Mouse (Mus musculus) heart, embryonic 11.5 days (tissue): ENCODE measurements around the gene Zkscan17. TPM values are rescaled to one million over a fixed set of nuclear protein-coding genes. Genes with fewer than 3 reads are reported as not detected.
"Not testable (repeated sequence)": the region's sequence is repeated elsewhere in the genome, so short reads cannot be mapped to it uniquely, and the experiment has no call there.

Source experiments
- ATAC-seq: fragments of 200-750 bp; cut with Nextera tagmentation; replicated peaks from 2 replicates; pipeline ENCODE4 v1.8.0; 2017; ENCODE audit warnings: moderate library complexity; ENCODE audit not compliant: insufficient number of reproducible peaks, low FRiP score, low TSS enrichment
- H3K27ac ChIP-seq: fragments of 300-500 bp; sonication (generic); 2 replicates; pipeline ENCODE4 v1.5.1; 2014; ENCODE audit warnings: mild to moderate bottlenecking, low read depth, low read length
- H3K27me3 ChIP-seq: fragments of 300-500 bp; sonication (generic); 2 replicates; pipeline ENCODE4 v1.6.1; 2014; ENCODE audit warnings: mild to moderate bottlenecking, low read length, mixed read lengths; ENCODE audit not compliant: control insufficient read depth, insufficient read depth
- H3K36me3 ChIP-seq: fragments of 300-500 bp; sonication (generic); 2 replicates; pipeline ENCODE4 v1.6.1; 2014; ENCODE audit warnings: mild to moderate bottlenecking, low read length, moderate library complexity, mixed read lengths; ENCODE audit not compliant: control insufficient read depth, insufficient read depth
- H3K4me1 ChIP-seq: fragments of 300-500 bp; sonication (generic); 2 replicates; pipeline ENCODE4 v1.6.1; 2014; ENCODE audit warnings: low read length; ENCODE audit not compliant: control insufficient read depth, insufficient read depth
- H3K4me2 ChIP-seq: fragments of 300-500 bp; sonication (generic); 2 replicates; pipeline ENCODE4 v1.6.1; 2014; ENCODE audit warnings: mild to moderate bottlenecking, moderate library complexity
- H3K4me3 ChIP-seq: fragments of 300-500 bp; sonication (generic); 2 replicates; pipeline ENCODE4 v1.5.1; 2014; ENCODE audit warnings: low read depth, low read length
- H3K9ac ChIP-seq: fragments of 300-500 bp; sonication (generic); 2 replicates; pipeline ENCODE4 v1.6.1; 2014; ENCODE audit warnings: mild to moderate bottlenecking, low read depth, low read length, moderate library complexity
- H3K9me3 ChIP-seq: fragments of 300-500 bp; sonication (generic); replicated peaks from 2 replicates; pipeline ENCODE4 v1.6.1; 2016; ENCODE audit warnings: low read length; ENCODE audit not compliant: control insufficient read depth
- WGBS: fragments of 180-500 bp; shearing (Covaris S2); extraction: QIAGEN DNeasy Blood & Tissue Kit; methylation state at CpG from one replicate; pipeline ENCODE4 v1.1.7; 2014; ENCODE audit not compliant: insufficient replicate concordance; 5-methylcytosine and 5-hydroxymethylcytosine counted together
- polyA plus RNA-seq: library from polyadenylated mRNA; unstranded; fragments of >200 nt; fragmentation: Nextera tagmentation; extraction: Ambion mirVana; gene quantifications from 2 replicates; pipeline ENCODE4 v1.2.1, GENCODE M21; 2014

Gene Zkscan17
- polyA plus RNA-seq, result 12.8 and 15.0 TPM in 2 replicates

- Histone ChIP-seq H3K9ac (no peak within 1 kb of the TSS), H3K4me1 (no peaks in the 10 kb centered on the region), H3K27ac (no peak within 1 kb of the TSS), H3K4me3 (no peak within 1 kb of the TSS), H3K36me3 (no peaks in the 10 kb centered on the region), H3K27me3 (no peaks in the 10 kb centered on the region), H3K4me2 (no peak within 1 kb of the TSS), H3K9me3 (no peaks in the 10 kb centered on the region)
- 35% methylated on average over 8 of the region's 8 CpGs for WGBS
- ATAC-seq, result no peak
Measured at GRCm38 (mm10) chr11:59526472-59527080, at the start of gene Zkscan17. Gene Zkscan17 (minus strand): TSS chr11:59526751.

DNA sequence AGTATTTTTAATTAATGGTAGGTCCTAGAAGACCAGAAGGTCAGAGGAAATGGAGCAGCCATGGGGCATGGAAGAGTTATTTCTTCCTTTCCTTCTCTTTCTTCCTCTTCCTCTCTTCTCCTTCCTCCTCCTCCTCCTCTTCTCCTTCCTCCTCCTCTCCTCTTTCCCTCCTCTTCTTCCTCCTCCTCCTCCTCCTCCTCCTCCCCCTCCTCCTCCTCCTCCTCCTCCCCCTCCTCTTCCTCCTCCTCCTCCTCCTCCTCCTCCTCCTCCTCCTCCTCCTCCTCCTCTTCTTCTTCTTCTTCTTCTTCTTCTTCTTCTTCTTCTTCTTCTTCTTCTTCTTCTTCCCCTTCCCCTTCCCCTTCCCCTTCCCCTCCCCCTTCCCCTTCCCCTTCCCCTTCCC, 49.6 kb upstream of the Zkscan17 start, which contains the start of gene Olfr222:
Gene Olfr222 (minus strand): TSS at position 101 of the 400 bp plus-strand sequence.
- not testable (repeated sequence) for H3K9me3 ChIP-seq, H3K36me3 ChIP-seq, H3K4me1 ChIP-seq, H3K27ac ChIP-seq, H3K4me3 ChIP-seq, H3K9ac ChIP-seq, H3K4me2 ChIP-seq, ATAC-seq
- H3K27me3 ChIP-seq, result peaks cover 16% of the 10 kb centered on the region; the same call in 1 of the 2 replicates

DNA sequence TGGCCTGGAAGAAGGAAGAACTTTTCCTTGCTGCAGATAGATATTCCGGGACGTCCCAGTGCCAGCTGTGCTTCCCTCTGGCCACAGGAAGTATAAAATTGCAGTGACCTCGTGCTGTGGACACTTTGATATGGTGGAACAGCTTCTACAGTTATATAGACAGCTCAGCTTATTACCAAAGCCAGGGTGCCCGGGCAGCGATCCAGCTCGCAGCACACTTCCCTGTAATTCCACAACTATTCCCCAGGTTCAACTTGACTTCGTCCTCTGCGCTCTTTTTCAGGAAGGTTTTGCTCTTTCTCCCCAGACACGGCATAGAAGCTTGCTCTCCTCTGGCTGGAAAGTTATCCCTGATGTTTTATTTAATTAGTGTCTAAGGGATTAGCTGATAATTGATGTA, 49.2 kb upstream of the Zkscan17 start:
- WGBS, result 52% methylated on average over 9 of the region's 9 CpGs
- no peak overlapping the region for H3K4me2 ChIP-seq
- H3K9me3 ChIP-seq, result no peaks in the 10 kb centered on the region
- no peak overlapping the region for H3K4me3 ChIP-seq
- H3K4me1 ChIP-seq, result no peaks in the 10 kb centered on the region
- no peak for ATAC-seq
- peaks cover 20% of the 10 kb centered on the region; the same call in 1 of the 2 replicates for H3K27me3 ChIP-seq
- no peak overlapping the region for H3K9ac ChIP-seq
- H3K27ac ChIP-seq, result no peak overlapping the region
- no peaks in the 10 kb centered on the region for H3K36me3 ChIP-seq

- 62% methylated on average over 3 of the region's 3 CpGs for WGBS
- no peak for ATAC-seq
- no peaks in the 10 kb centered on the region for H3K36me3 ChIP-seq
Measured at GRCm38 (mm10) chr11:59569306-59569705, 42.8 kb upstream of the Zkscan17 start.

GRCm38 (mm10) chr11:59562837-59563236, 36.3 kb upstream of the Zkscan17 start:
- Histone ChIP-seq H3K4me1 (no peaks in the 10 kb centered on the region), H3K27me3 (peaks cover 2% of the 10 kb centered on the region; the same call in 1 of the 2 replicates), H3K9ac (no peak overlapping the region), H3K4me3 (no peak overlapping the region), H3K4me2 (no peak overlapping the region), H3K27ac (no peak overlapping the region), H3K36me3 (no peaks in the 10 kb centered on the region), H3K9me3 (no peaks in the 10 kb centered on the region)
- ATAC-seq, result no peak
- WGBS, result 69% methylated on average over 9 of the region's 9 CpGs

More at GRCm38 (mm10) chr11:59569306-59569705, 42.8 kb upstream of the Zkscan17 start:
- Histone ChIP-seq H3K4me3 (no peak overlapping the region), H3K27ac (no peak overlapping the region), H3K4me1 (no peaks in the 10 kb centered on the region), H3K9me3 (no peaks in the 10 kb centered on the region), H3K4me2 (no peak overlapping the region), H3K27me3 (peaks cover 21% of the 10 kb centered on the region; the same call in 1 of the 2 replicates), H3K9ac (no peak overlapping the region)

DNA sequence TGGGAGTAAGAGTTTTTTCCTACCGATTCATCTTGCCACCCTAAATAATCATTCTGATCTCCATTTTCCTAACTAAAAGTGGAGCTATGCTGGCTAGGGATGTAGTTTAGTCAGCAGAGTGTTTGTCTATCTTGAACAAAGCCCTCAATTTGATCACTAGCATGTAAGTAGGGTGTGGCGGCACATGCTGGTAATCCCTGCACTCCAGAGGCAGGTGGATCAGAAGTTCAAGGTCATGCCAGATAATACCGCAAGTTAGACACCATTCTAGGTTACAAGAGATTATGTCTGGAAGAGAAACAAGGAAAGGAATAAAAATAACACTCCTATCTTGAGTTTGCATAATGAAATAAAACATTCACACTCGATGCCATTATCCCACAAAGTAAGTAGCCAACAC, 35.8 kb upstream of the Zkscan17 start:
- H3K9ac ChIP-seq, result no peak overlapping the region
- no peak overlapping the region for H3K4me3 ChIP-seq
- H3K4me1 ChIP-seq, result no peaks in the 10 kb centered on the region
- H3K36me3 ChIP-seq, result no peaks in the 10 kb centered on the region
- peaks cover 2% of the 10 kb centered on the region; the same call in 1 of the 2 replicates for H3K27me3 ChIP-seq
- WGBS, result 82% methylated on average over 4 of the region's 4 CpGs
- H3K9me3 ChIP-seq, result no peaks in the 10 kb centered on the region
- ATAC-seq, result no peak
- H3K27ac ChIP-seq, result no peak overlapping the region
- no peak overlapping the region for H3K4me2 ChIP-seq

GRCm38 (mm10) chr11:59560906-59561305, 34.4 kb upstream of the Zkscan17 start:
- H3K4me2 ChIP-seq, result no peak overlapping the region
- H3K36me3 ChIP-seq, result no peaks in the 10 kb centered on the region
- no peak overlapping the region for H3K4me3 ChIP-seq
- 59% methylated on average over 3 of the region's 3 CpGs for WGBS
- no peaks in the 10 kb centered on the region for H3K9me3 ChIP-seq
- H3K4me1 ChIP-seq, result no peaks in the 10 kb centered on the region
- ATAC-seq, result no peak
- no peaks in the 10 kb centered on the region for H3K27me3 ChIP-seq
- no peak overlapping the region for H3K9ac ChIP-seq
- H3K27ac ChIP-seq, result no peak overlapping the region

DNA sequence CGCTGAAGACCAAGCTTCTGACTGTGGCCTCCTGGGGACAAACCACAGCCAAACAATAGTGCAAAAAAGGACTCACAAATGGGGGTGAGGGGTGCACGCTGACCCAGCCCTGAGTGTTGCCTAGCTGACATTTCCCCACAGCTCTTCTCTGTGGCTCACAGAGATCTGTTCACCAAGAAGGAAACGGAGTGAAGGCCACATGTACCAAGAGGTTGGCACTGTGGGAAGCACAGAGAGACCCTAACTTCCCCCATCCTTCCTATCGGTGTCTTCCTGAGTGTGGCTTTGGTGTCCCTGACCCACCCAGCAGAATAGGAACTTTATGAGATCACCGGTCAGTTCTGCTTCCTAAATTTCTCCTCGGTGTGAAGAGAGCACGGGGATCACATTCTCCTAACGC, 28.0 kb upstream of the Zkscan17 start:
- H3K4me1 ChIP-seq, result no peaks in the 10 kb centered on the region
- ATAC-seq, result no peak
- H3K4me3 ChIP-seq, result no peak overlapping the region
- 78% methylated on average over 8 of the region's 8 CpGs for WGBS
- no peaks in the 10 kb centered on the region for H3K9me3 ChIP-seq
- no peak overlapping the region for H3K27ac ChIP-seq
- no peak overlapping the region for H3K9ac ChIP-seq
- H3K27me3 ChIP-seq, result no peaks in the 10 kb centered on the region
- no peak overlapping the region for H3K4me2 ChIP-seq
- H3K36me3 ChIP-seq, result no peaks in the 10 kb centered on the region

- H3K4me1 ChIP-seq, result no peaks in the 10 kb centered on the region
- H3K27me3 ChIP-seq, result no peaks in the 10 kb centered on the region
- no peak overlapping the region for H3K27ac ChIP-seq
- no peaks in the 10 kb centered on the region for H3K36me3 ChIP-seq
- no peak overlapping the region for H3K9ac ChIP-seq
- 94% methylated on average over 11 of the region's 11 CpGs for WGBS
- no peaks in the 10 kb centered on the region for H3K9me3 ChIP-seq
- no peak for ATAC-seq
- no peak overlapping the region for H3K4me3 ChIP-seq
- no peak overlapping the region for H3K4me2 ChIP-seq
Measured at GRCm38 (mm10) chr11:59554127-59554526, 27.6 kb upstream of the Zkscan17 start.
